ENCODE assay signal across 13 mouse cellular contexts in genomic region chr6:117596166-117596840, GRCm38 (mm10).
"Had no signal": no experiment of that assay in that cellular context is flagged by ENCODE, and none has a peak within 500 bp of the region (broad histone marks: within the 10 kb centered on the region; RNA-seq: fewer than 3 reads in every experiment).

No protein-coding gene starts in this region.

- H3K9ac ChIP-seq: limb, embryonic 13.5 days; liver, embryonic 15.5 days; lung, embryonic 14.5 days; midbrain, embryonic 12.5 days had no signal

- H3K4me2 ChIP-seq: limb, embryonic 13.5 days; liver, embryonic 15.5 days; lung, embryonic 14.5 days; midbrain, embryonic 12.5 days had no signal

- ATAC-seq: midbrain, embryonic 16.5 days had no signal

- H3K4me1 ChIP-seq: liver, embryonic 15.5 days; midbrain, embryonic 12.5 days had no signal

- H3K27me3 ChIP-seq: limb, embryonic 13.5 days; liver, embryonic 15.5 days; midbrain, embryonic 12.5 days had no signal

- H3K36me3 ChIP-seq: limb, embryonic 13.5 days; liver, embryonic 15.5 days; midbrain, embryonic 12.5 days had no signal

- H3K4me3 ChIP-seq: limb, embryonic 13.5 days; liver, embryonic 15.5 days; midbrain, embryonic 12.5 days had no signal

- H3K27ac ChIP-seq: limb, embryonic 13.5 days; liver, embryonic 15.5 days; midbrain, embryonic 12.5 days; stomach, postnatal 0 days had no signal

- DNase-seq: kidney, adult 8-10 months; kidney, postnatal 25 days; layer of hippocampus, postnatal 36 days; lung, embryonic 14.5 days; lung, postnatal 10 days; lung, postnatal 4 days; thymus, adult 2 months; thymus, postnatal 36 days had no signal

- H3K9me3 ChIP-seq: limb, embryonic 13.5 days; liver, embryonic 15.5 days; midbrain, embryonic 12.5 days had no signal
